Mouse (Mus musculus) left cerebral cortex, adult 6 months (tissue): ENCODE measurements around the gene Zkscan6. TPM values are rescaled to one million over a fixed set of nuclear protein-coding genes. Genes with fewer than 3 reads are reported as not detected.

Experiments used
- long read RNA-seq, 2 experiments: library from polyadenylated mRNA; unstranded; transcript quantifications; one replicate each; pipeline ENCODE4 v2.0.0; 2019 to 2020
- polyA plus RNA-seq: library from polyadenylated mRNA; unstranded; fragments of <200 nt; fragmentation: Nextera tagmentation; gene quantifications from 2 replicates; pipeline ENCODE4 v1.2.3, GENCODE M21; 2021

Zkscan6 gene
- polyA plus RNA-seq, result 9.9 and 10.3 TPM in 2 replicates
- long read RNA-seq, experiment 1, transcript Zkscan6-202 (7 exons, 2,270 nt), result major isoform, 58 of 160 reads
- long read RNA-seq, experiment 1, partial matches to known transcripts, result 10 of 160 reads
- long read RNA-seq, experiment 1, other reads (novel, unspliced or antisense), result 92 of 160 reads
- long read RNA-seq, experiment 2, transcript Zkscan6-202 (7 exons, 2,270 nt), result major isoform, 6 of 13 reads
- long read RNA-seq, experiment 2, partial matches to known transcripts, result 0 of 13 reads
- long read RNA-seq, experiment 2, other reads (novel, unspliced or antisense), result 7 of 13 reads

GRCm38 (mm10) chr11:65806909-65807504, at the start of gene Zkscan6:
Gene Zkscan6, plus strand, starts transcription at chr11:65807175.

DNA sequence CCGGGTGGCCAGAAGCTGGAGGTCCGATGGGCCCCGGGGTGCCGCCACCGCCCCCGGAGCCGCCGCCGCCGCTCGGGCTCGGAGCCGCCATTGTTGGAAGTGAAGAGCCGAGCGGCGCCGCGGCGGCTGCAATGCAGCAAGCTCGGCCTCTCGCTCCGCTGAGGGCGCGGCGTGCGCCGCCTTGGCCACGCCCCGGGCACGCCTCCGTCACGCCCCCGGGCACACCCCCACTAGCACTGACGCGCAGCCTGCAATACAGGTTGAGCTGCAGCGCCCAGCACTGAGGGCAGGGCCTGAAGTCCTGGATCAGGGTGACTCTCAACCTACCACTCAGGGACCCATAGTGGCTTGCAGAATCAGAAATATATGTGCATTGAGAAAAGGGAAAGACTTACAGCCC, 18.8 kb upstream of the Zkscan6 start, which contains the start of gene Map2k4:
Map2k4 (minus strand) TSS at position 144 of the 400 bp plus-strand sequence.

Other genes with a start within 250 kb of the Zkscan6 start
- 81.6 and 174 TPM in 2 replicates for gene Map2k4, start 18.9 kb upstream of the Zkscan6 start, polyA plus RNA-seq